Mouse (Mus musculus): ENCODE results near the gene Tmem150c.

GRCm38 (mm10) chr5:100038714-100039601 lies 120.7 kb downstream of the Tmem150c start:
- TF ChIP-seq TCF3 (IDR thresholded peaks at IDR 0.05; ENCODE audit: insufficient read length, low read depth) (no peak), POLR2A (IDR thresholded peaks at IDR 0.05; ENCODE audit: insufficient read length, low read depth) (peak; percentile 76), MAX (IDR thresholded peaks at IDR 0.05; ENCODE audit: low read depth) (no peak), CEBPB (IDR thresholded peaks at IDR 0.05; ENCODE audit: insufficient read depth, poor library complexity, severe bottlenecking) (no peak), POLR2AphosphoS2 (IDR thresholded peaks at IDR 0.05; ENCODE audit: insufficient read length, low read depth) (peak; percentile 77), TCF12 (IDR thresholded peaks at IDR 0.05; ENCODE audit: insufficient read depth, poor library complexity, severe bottlenecking) (no peak), MYOG (IDR thresholded peaks at IDR 0.05; ENCODE audit: control insufficient read depth in 1 of 3, insufficient read depth in 1 of 3, insufficient read length in 2 of 3, low read depth in 2 of 3) (peak in 1 of 3 experiments; percentile 28), USF1 (IDR thresholded peaks at IDR 0.05; ENCODE audit: low read depth) (no peak), MYOD1 (IDR thresholded peaks at IDR 0.05; ENCODE audit: control insufficient read depth in 1 of 3, insufficient read length in 2 of 3, low read depth in 2 of 3) (peak in 1 of 3 experiments; percentile 13), E2F4 (IDR thresholded peaks at IDR 0.05; ENCODE audit: insufficient read depth) (no peak), SRF (IDR thresholded peaks at IDR 0.05; ENCODE audit: control insufficient read depth, insufficient read length, low read depth) (no peak)

Measured in myocyte (in vitro differentiated cells).